Mouse (Mus musculus): ENCODE measurements around the gene Rrp9. TPM values are rescaled to one million over a fixed set of nuclear protein-coding genes. Genes with fewer than 3 reads are reported as not detected.

Rrp9 gene
- polyA plus RNA-seq, 1 experiment: 33.9 TPM

- Histone ChIP-seq H3K27me3 (ENCODE audit: control insufficient read depth, insufficient read depth, low read length) (no peaks in the 10 kb centered on the region), H3K36me3 (ENCODE audit: control insufficient read depth, insufficient read depth, low read length) (no peaks in the 10 kb centered on the region), H3K4me1 (ENCODE audit: control insufficient read depth, insufficient read depth, insufficient read length) (no peaks in the 10 kb centered on the region), H3K27ac (ENCODE audit: insufficient read depth, low read length) (no peak overlapping the region), H3K4me3 (ENCODE audit: extremely low read depth, insufficient read depth, insufficient read length) (no peak overlapping the region)
- no peak for DNase-seq (ENCODE audit: low read depth in 1 of 2, low spot score in 2 of 2)
- no peak for TF ChIP-seq POLR2A (IDR thresholded peaks at IDR 0.05; ENCODE audit: low read depth, low read length)
- TF ChIP-seq CTCF (IDR thresholded peaks at IDR 0.05; ENCODE audit: extremely low read depth, insufficient read depth, insufficient read length, insufficient replicate concordance): no peak
- 41% methylated on average over 13 of the region's 13 CpGs for WGBS
Measured at GRCm38 (mm10) chr9:106512729-106513450, 37.1 kb downstream of the Rrp9 start.

GRCm38 (mm10) chr9:106513566-106513965 lies 37.8 kb downstream of the Rrp9 start:
- Histone ChIP-seq H3K4me3 (ENCODE audit: extremely low read depth, insufficient read depth, insufficient read length) (no peak overlapping the region), H3K27ac (ENCODE audit: insufficient read depth, low read length) (no peak overlapping the region), H3K36me3 (ENCODE audit: control insufficient read depth, insufficient read depth, low read length) (no peaks in the 10 kb centered on the region), H3K27me3 (ENCODE audit: control insufficient read depth, insufficient read depth, low read length) (no peaks in the 10 kb centered on the region), H3K4me1 (ENCODE audit: control insufficient read depth, insufficient read depth, insufficient read length) (no peaks in the 10 kb centered on the region)
- WGBS: 76% methylated on average over 6 of the region's 6 CpGs
- no peak for DNase-seq (ENCODE audit: low read depth in 1 of 2, low spot score in 2 of 2)
- TF ChIP-seq POLR2A (IDR thresholded peaks at IDR 0.05; ENCODE audit: low read depth, low read length): no peak
- TF ChIP-seq CTCF (IDR thresholded peaks at IDR 0.05; ENCODE audit: extremely low read depth, insufficient read depth, insufficient read length, insufficient replicate concordance): no peak

- Histone ChIP-seq H3K4me1 (ENCODE audit: control insufficient read depth, insufficient read depth, insufficient read length) (no peaks in the 10 kb centered on the region), H3K36me3 (ENCODE audit: control insufficient read depth, insufficient read depth, low read length) (no peaks in the 10 kb centered on the region), H3K27me3 (ENCODE audit: control insufficient read depth, insufficient read depth, low read length) (no peaks in the 10 kb centered on the region), H3K4me3 (ENCODE audit: extremely low read depth, insufficient read depth, insufficient read length) (no peak within 1 kb of the TSS), H3K27ac (ENCODE audit: insufficient read depth, low read length) (no peak within 1 kb of the TSS)
- DNase-seq (ENCODE audit: low read depth in 1 of 2, low spot score in 2 of 2): no peak
- no peak for TF ChIP-seq CTCF (IDR thresholded peaks at IDR 0.05; ENCODE audit: extremely low read depth, insufficient read depth, insufficient read length, insufficient replicate concordance)
- TF ChIP-seq POLR2A (IDR thresholded peaks at IDR 0.05; ENCODE audit: low read depth, low read length): no peak
- 91% methylated on average over 4 of the region's 4 CpGs for WGBS
Measured at GRCm38 (mm10) chr9:106514273-106514672, 38.5 kb downstream of the Rrp9 start, which contains the start of gene Iqcf5. Gene Iqcf5 (plus strand): TSS chr9:106514573.

GRCm38 (mm10) chr9:106519433-106519832 lies 43.7 kb downstream of the Rrp9 start:
- H3K36me3 ChIP-seq (ENCODE audit: control insufficient read depth, insufficient read depth, low read length): no peaks in the 10 kb centered on the region
- TF ChIP-seq POLR2A (IDR thresholded peaks at IDR 0.05; ENCODE audit: low read depth, low read length) (no peak), CTCF (IDR thresholded peaks at IDR 0.05; ENCODE audit: extremely low read depth, insufficient read depth, insufficient read length, insufficient replicate concordance) (no peak)
- no peaks in the 10 kb centered on the region for H3K4me1 ChIP-seq (ENCODE audit: control insufficient read depth, insufficient read depth, insufficient read length)
- H3K27ac ChIP-seq (ENCODE audit: insufficient read depth, low read length): no peak overlapping the region
- no peak for DNase-seq (ENCODE audit: low read depth in 1 of 2, low spot score in 2 of 2)
- no peaks in the 10 kb centered on the region for H3K27me3 ChIP-seq (ENCODE audit: control insufficient read depth, insufficient read depth, low read length)
- no peak overlapping the region for H3K4me3 ChIP-seq (ENCODE audit: extremely low read depth, insufficient read depth, insufficient read length)
- WGBS: 73% methylated on average over 2 of the region's 2 CpGs

GRCm38 (mm10) chr9:106519909-106520308 lies 44.1 kb downstream of the Rrp9 start:
- DNase-seq (ENCODE audit: low read depth in 1 of 2, low spot score in 2 of 2): no peak
- Histone ChIP-seq H3K27me3 (ENCODE audit: control insufficient read depth, insufficient read depth, low read length) (no peaks in the 10 kb centered on the region), H3K36me3 (ENCODE audit: control insufficient read depth, insufficient read depth, low read length) (no peaks in the 10 kb centered on the region), H3K27ac (ENCODE audit: insufficient read depth, low read length) (no peak overlapping the region), H3K4me1 (ENCODE audit: control insufficient read depth, insufficient read depth, insufficient read length) (no peaks in the 10 kb centered on the region), H3K4me3 (ENCODE audit: extremely low read depth, insufficient read depth, insufficient read length) (no peak overlapping the region)
- TF ChIP-seq POLR2A (IDR thresholded peaks at IDR 0.05; ENCODE audit: low read depth, low read length): no peak
- no peak for TF ChIP-seq CTCF (IDR thresholded peaks at IDR 0.05; ENCODE audit: extremely low read depth, insufficient read depth, insufficient read length, insufficient replicate concordance)
- 69% methylated on average over 8 of the region's 8 CpGs for WGBS

- Histone ChIP-seq H3K27me3 (ENCODE audit: control insufficient read depth, insufficient read depth, low read length) (no peaks in the 10 kb centered on the region; the same call in 1 of the 2 replicates), H3K4me1 (ENCODE audit: control insufficient read depth, insufficient read depth, insufficient read length) (no peaks in the 10 kb centered on the region), H3K27ac (ENCODE audit: insufficient read depth, low read length) (no peak overlapping the region), H3K4me3 (ENCODE audit: extremely low read depth, insufficient read depth, insufficient read length) (no peak overlapping the region), H3K36me3 (ENCODE audit: control insufficient read depth, insufficient read depth, low read length) (no peaks in the 10 kb centered on the region)
- 15% methylated on average over 3 of the region's 3 CpGs for WGBS
- peak in 1 of 2 experiments; percentile 15 for DNase-seq (ENCODE audit: low read depth in 1 of 2, low spot score in 2 of 2)
- no peak for TF ChIP-seq POLR2A (IDR thresholded peaks at IDR 0.05; ENCODE audit: low read depth, low read length)
- TF ChIP-seq CTCF (IDR thresholded peaks at IDR 0.05; ENCODE audit: extremely low read depth, insufficient read depth, insufficient read length, insufficient replicate concordance): peak; percentile 76; the same call in 1 of the 2 replicates
Measured at GRCm38 (mm10) chr9:106531833-106532232, 56.1 kb downstream of the Rrp9 start.

- no peaks in the 10 kb centered on the region for H3K4me1 ChIP-seq (ENCODE audit: control insufficient read depth, insufficient read depth, insufficient read length)
- H3K27me3 ChIP-seq (ENCODE audit: control insufficient read depth, insufficient read depth, low read length): no peaks in the 10 kb centered on the region; the same call in 1 of the 2 replicates
- 91% methylated on average over 7 of the region's 7 CpGs for WGBS
- no peak overlapping the region for H3K27ac ChIP-seq (ENCODE audit: insufficient read depth, low read length)
- TF ChIP-seq POLR2A (IDR thresholded peaks at IDR 0.05; ENCODE audit: low read depth, low read length) (no peak), CTCF (IDR thresholded peaks at IDR 0.05; ENCODE audit: extremely low read depth, insufficient read depth, insufficient read length, insufficient replicate concordance) (no peak)
- no peaks in the 10 kb centered on the region for H3K36me3 ChIP-seq (ENCODE audit: control insufficient read depth, insufficient read depth, low read length)
- DNase-seq (ENCODE audit: low read depth in 1 of 2, low spot score in 2 of 2): no peak
- H3K4me3 ChIP-seq (ENCODE audit: extremely low read depth, insufficient read depth, insufficient read length): no peak overlapping the region
Measured at GRCm38 (mm10) chr9:106534296-106534695, 58.5 kb downstream of the Rrp9 start.
